Mouse (Mus musculus) megakaryocyte, embryonic 14.5 days (primary cell): ENCODE measurements around the gene Fn3krp.

ENCODE experiments used
- FLI1 ChIP-seq: IDR thresholded peaks from 2 replicates; pipeline ENCODE4 v1.6.1; 2012; ENCODE audit warnings: low read length, inconsistent platforms, mixed read lengths
- GATA1 ChIP-seq: IDR thresholded peaks from 3 replicates; pipeline ENCODE4 v1.6.1; 2012; ENCODE audit warnings: mixed read lengths, low read length, inconsistent platforms, borderline replicate concordance

- TF ChIP-seq GATA1 (no peak), FLI1 (no peak)
These were observed 18.6 kb downstream of the Fn3krp start for GRCm38 (mm10) chr11:121439686-121440292.
